Mouse (Mus musculus) megakaryocyte progenitor cell, adult 5-6 weeks (primary cell): ENCODE data around the gene Smarcd1. TPM values are rescaled to one million over a fixed set of nuclear protein-coding genes. Genes with fewer than 3 reads are reported as not detected.

Experiments
- ATAC-seq: replicated peaks from 2 replicates; pipeline ENCODE4 v1.8.0; 2016; ENCODE audit warnings: mild to moderate bottlenecking, moderate TSS enrichment, inconsistent platforms; ENCODE audit not compliant: poor library complexity
- total RNA-seq, 2 experiments: library from RNA; stranded (forward) in 1 of 2; stranded (reverse) in 1 of 2; fragments of 157-497, 149-512 nt in 1 of 2; fragments of 200-1000 nt in 1 of 2; gene quantifications; 2 replicates each; pipeline versions ENCODE4 v1.2.3 to v1.2.4; 2015 to 2017

Smarcd1 gene
- total RNA-seq, 2 experiments from 2014 or later = 17.3 to 22.8 TPM

DNA sequence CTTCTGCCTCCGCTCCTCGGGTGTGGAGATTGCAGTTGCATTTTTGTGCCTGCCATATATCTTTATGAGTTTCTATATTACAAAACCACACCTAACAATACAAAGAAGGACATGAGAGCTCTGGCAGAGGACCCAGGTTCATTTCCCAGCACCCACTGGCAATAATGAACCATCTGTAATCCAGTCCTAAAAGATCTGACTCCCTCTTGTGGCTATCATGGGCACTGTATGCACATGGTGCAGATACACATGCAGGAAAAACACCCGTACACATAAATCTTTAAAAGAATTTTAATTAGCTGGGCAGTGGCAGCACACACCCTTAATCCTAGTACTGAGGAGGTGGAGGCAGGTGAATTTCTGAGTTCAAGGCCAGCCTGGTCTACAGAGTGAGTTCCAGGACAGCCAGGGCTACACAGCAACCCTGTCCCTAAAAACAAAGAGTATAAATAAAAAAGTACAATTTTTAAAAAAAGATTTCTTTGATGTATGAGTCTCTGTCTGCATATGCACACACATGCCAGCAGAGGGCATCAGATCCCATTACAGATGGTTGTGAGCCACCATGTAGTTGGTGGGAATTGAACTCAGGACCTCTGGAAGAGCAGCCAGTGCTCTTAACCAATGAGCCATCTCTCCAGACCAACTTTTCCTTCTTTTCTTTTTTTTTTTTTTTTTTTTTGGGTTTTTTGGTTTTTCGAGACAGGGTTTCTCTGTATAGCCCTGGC is 27.3 kb downstream of the Smarcd1 start:
- ATAC-seq = no peak

DNA sequence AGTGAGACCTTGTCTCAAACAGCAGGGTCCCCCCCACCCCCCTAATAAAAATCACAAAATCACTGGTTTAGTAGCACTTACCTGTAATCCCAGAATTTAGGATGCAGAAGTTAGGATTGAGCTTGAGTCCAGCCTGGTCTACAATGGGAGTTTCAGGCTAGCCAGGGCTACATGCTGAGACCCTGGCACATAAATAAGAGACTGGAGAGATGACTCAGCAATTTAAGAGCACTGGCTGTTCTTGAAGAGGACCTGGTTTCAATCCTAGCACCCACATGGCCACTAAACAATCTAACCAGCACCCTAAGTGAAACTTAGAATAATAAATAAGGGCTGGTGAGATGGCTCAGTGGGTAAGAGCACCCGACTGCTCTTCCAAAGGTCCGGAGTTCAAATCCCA is 29.2 kb downstream of the Smarcd1 start:
- no peak for ATAC-seq

DNA sequence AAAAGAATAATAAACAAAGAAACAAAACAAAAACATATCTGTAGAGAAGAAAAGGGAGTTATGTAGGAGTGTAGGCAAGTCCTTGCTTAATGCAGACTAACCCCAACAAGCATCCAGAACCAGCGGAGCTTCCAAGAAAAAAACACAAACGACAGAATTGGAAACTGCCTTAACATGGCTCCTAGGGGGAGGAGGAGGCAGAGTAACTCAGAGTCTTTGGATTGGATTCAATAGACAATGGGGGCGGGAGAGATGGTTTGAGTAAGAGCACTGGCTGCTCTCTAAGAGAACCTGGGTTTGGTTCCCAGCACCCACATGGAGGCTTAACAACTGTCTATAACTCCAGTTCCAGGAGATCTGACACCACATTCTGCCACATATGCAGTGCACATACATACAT is 29.7 kb downstream of the Smarcd1 start:
- no peak for ATAC-seq

DNA sequence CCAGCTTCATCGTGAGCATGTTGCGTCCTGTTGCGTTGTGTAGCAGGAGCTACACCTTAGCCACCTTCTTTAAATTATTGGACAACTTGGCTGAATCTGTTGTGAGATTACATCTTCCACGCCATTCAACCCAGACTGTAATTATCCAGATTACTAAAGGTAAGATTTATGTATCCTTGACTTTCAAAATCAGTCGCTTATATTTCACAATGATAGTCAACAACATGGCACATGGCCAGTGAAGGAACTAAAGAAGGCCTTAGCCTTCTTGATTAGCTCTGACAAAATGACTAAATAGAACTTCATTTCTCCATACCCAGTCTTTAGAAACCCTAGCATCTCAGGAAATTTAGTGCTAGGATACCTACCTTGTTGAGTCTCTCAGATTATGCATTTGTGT is 31.3 kb downstream of the Smarcd1 start:
- no peak for ATAC-seq

DNA sequence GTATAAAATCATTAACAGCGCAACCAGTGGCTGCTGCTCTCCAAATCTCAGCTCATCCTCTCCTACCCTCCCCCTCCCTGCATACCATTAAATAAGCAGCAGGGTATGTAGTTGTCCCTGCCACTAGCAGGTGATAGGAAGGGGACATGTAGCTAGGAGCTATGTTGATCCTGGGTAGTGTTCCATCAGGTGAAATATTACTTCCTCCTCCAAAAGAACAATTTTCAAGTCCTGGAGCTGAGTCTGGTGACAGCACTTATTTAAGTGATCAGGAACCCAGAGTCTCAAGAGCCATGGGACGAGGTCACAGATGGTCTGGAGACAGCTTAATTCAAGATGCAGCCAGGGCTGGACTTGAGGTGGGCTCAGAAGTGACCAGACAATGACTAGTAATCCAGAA is 33.7 kb downstream of the Smarcd1 start:
- no peak for ATAC-seq

DNA sequence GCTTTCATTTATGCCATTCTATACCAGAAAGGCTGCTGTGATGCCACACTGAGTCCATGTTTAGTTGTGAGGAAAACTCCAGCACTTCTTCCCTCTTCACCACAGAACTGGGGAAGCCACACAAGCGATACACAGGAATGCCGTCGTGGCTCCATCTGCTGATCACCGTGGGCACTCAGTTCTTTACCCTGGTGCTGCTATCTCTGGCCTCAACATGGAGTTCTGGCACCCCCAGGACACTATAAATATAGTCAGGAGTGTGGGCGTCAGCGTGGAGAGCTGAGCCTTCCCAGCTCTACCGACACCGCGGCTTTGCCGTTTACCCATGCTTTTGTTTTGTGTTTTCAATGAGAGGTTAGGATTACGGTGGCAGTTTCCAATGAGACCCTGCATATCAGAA is 34.7 kb downstream of the Smarcd1 start:
- ATAC-seq = no peak

DNA sequence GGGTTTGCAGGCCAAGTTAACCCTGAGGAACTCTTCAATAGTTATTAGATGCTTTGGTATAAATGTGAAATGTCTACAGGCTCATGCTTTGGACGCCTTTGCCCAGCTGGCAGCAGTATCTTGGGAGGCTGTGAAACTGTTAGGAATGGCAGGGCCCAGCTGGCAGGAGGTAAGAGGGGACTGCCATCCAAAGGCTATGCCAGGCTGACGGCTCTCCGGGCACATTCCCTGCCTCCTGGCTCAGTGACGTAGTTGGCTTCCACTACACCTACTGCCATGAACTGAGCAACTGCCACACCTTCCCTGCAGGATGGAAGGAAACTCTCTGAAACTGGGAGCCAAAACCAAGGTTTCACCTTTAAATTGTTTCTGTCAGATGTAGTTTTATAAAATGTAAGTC is 38.3 kb downstream of the Smarcd1 start:
- ATAC-seq = no peak

DNA sequence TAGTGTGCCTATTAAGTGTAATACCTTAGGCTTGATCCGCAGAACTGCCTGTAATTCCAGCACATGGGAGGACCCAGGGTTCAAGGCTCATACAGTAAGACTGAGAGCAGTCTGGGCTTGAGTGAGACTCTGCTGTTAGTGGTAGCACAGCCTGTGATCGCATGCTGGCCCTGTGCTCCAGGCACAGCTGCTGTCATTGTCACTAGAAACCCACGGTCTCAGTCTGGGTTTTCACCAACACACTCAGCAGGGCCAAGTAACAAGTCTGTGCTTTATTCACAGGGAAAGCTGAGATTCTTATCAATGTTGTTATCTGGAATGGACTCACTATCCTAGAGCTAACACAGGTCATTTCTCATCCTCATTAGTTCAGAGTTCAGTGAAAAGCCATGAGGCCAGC is 52.3 kb downstream of the Smarcd1 start:
- no peak for ATAC-seq

Other genes with a start within 250 kb of the Smarcd1 start
- 4.0 and 9.7 TPM in 2 replicates for gene Nckap5l, start 244.4 kb upstream of the Smarcd1 start, total RNA-seq (2015)
- gene Nckap5l, start 244.4 kb upstream of the Smarcd1 start, total RNA-seq (2017) = 0.17 and 2.2 TPM in 2 replicates
- 3.9 and 5.6 TPM in 2 replicates for gene Bcdin3d, start 227.4 kb upstream of the Smarcd1 start, total RNA-seq (2015)
- 3.7 and 6.2 TPM in 2 replicates for gene Bcdin3d, start 227.4 kb upstream of the Smarcd1 start, total RNA-seq (2017)
- 0.39 and 0.56 TPM in 2 replicates for gene Faim2, start 174.0 kb upstream of the Smarcd1 start, total RNA-seq (2015)
- gene Faim2, start 174.0 kb upstream of the Smarcd1 start, total RNA-seq (2017) = 0.10 and 0.17 TPM in 2 replicates
- gene Aqp2, start 123.1 kb upstream of the Smarcd1 start, total RNA-seq (2015) = not detected in 2 replicates
- gene Aqp2, start 123.1 kb upstream of the Smarcd1 start, total RNA-seq (2017) = not detected in 2 replicates
- not detected in 2 replicates for gene Aqp5, start 111.3 kb upstream of the Smarcd1 start, total RNA-seq (2015)
- not detected in 2 replicates for gene Aqp5, start 111.3 kb upstream of the Smarcd1 start, total RNA-seq (2017)
- not detected in 2 replicates for gene Aqp6, start 100.7 kb upstream of the Smarcd1 start, total RNA-seq (2015)
- gene Aqp6, start 100.7 kb upstream of the Smarcd1 start, total RNA-seq (2017) = not detected in 2 replicates
- gene Racgap1, start 50.5 kb upstream of the Smarcd1 start, total RNA-seq (2015) = 61.7 and 69.9 TPM in 2 replicates
- 69.1 and 69.4 TPM in 2 replicates for gene Racgap1, start 50.5 kb upstream of the Smarcd1 start, total RNA-seq (2017)
- gene Asic1, start 31.8 kb upstream of the Smarcd1 start, total RNA-seq (2015) = not detected in 2 replicates
- gene Asic1, start 31.8 kb upstream of the Smarcd1 start, total RNA-seq (2017) = not detected in 2 replicates
- gene Gm17349, start 3.4 kb downstream of the Smarcd1 start, total RNA-seq (2015) = not detected in 2 replicates
- not detected in 2 replicates for gene Gm17349, start 3.4 kb downstream of the Smarcd1 start, total RNA-seq (2017)
- gene Gpd1, start 15.4 kb downstream of the Smarcd1 start, total RNA-seq (2015) = 0.15 and 0.67 TPM in 2 replicates
- gene Gpd1, start 15.4 kb downstream of the Smarcd1 start, total RNA-seq (2017) = 1.3 TPM in 2 replicates
- gene Cox14, start 23.5 kb downstream of the Smarcd1 start, total RNA-seq (2015) = 72.7 and 83.5 TPM in 2 replicates
- 28.6 and 30.8 TPM in 2 replicates for gene Cox14, start 23.5 kb downstream of the Smarcd1 start, total RNA-seq (2017)
- 42.9 and 49.4 TPM in 2 replicates for gene Cers5, start 70.8 kb downstream of the Smarcd1 start, total RNA-seq (2015)
- 20.6 and 23.0 TPM in 2 replicates for gene Cers5, start 70.8 kb downstream of the Smarcd1 start, total RNA-seq (2017)
- 4.8 and 5.0 TPM in 2 replicates for gene Lima1, start 173.3 kb downstream of the Smarcd1 start, total RNA-seq (2015)
- 4.2 and 4.8 TPM in 2 replicates for gene Lima1, start 173.3 kb downstream of the Smarcd1 start, total RNA-seq (2017)